Mouse (Mus musculus): ENCODE results near the gene Ubr4. TPM values are rescaled to one million over a fixed set of nuclear protein-coding genes. Genes with fewer than 3 reads are reported as not detected.

Gene Ubr4
- polyA plus RNA-seq, 1 experiment from 2014 or later: 73.7 TPM

DNA sequence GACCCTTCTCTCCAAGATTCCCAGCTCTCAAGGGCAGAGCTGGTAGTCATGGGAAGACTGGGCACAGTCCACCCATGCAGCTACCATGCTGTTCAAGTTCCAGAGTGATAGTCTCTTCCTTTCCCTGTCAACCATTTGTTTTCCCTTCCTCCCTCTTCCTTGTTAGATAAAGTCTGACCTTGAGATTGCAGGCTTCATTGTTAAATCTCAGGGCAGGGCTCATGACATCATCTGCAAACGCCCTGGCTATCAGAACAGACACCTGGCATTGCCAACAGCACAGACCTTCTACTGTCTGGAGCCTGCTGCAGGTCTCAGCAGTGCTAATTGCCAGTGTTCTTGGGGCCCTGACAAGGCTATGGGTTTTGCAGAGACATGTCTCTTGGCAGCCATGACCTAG is 129.0 kb downstream of the Ubr4 start:
- peaks cover 96% of the 10 kb centered on the region for H3K36me3 ChIP-seq
- 100% methylated on average over 1 of the region's 1 CpGs for WGBS

GRCm38 (mm10) chr4:139483461-139484105 is 131.2 kb downstream of the Ubr4 start:
- ATAC-seq (ENCODE audit: low FRiP score): no peak
- WGBS: 92% methylated on average over 8 of the region's 8 CpGs
- no peak overlapping the region for H3K9ac ChIP-seq

More for the DNA sequence above, 129.0 kb downstream of the Ubr4 start:
- H3K4me2 ChIP-seq: no peak overlapping the region
- no peak for ATAC-seq (ENCODE audit: low FRiP score)
- no peaks in the 10 kb centered on the region for H3K9me3 ChIP-seq
- no peaks in the 10 kb centered on the region; the same call in 1 of the 2 replicates for H3K4me1 ChIP-seq (replicated peaks)
- H3K27me3 ChIP-seq: no peaks in the 10 kb centered on the region
- H3K9ac ChIP-seq: no peak overlapping the region
- no peak overlapping the region for H3K27ac ChIP-seq
- H3K4me3 ChIP-seq: no peak overlapping the region

DNA sequence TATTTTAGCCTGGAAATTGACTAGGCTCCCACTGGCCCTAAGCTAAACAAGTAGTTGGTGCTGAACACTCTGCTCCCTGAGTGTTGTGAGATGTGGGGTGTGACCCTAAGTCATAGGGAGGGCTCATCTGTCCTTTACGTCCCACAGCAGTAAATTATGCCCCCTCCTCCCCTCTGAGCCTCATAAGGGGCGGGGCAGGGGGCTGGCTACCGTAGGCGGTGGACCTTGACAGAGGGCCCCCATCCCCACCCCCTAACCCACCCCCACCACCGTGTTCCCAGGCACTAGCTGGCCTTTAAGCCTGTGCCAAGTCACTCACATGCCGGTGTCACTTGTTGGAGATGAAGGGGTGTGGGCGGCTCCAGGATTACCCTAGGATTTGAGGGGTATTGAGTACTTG is 132.1 kb downstream of the Ubr4 start:
- H3K4me1 ChIP-seq (replicated peaks): peaks cover 8% of the 10 kb centered on the region
- no peak overlapping the region for H3K9ac ChIP-seq
- no peaks in the 10 kb centered on the region for H3K9me3 ChIP-seq
- ATAC-seq (ENCODE audit: low FRiP score): no peak
- WGBS: 82% methylated on average over 7 of the region's 7 CpGs
- H3K27me3 ChIP-seq: no peaks in the 10 kb centered on the region
- H3K36me3 ChIP-seq: peaks cover 98% of the 10 kb centered on the region
- no peak overlapping the region for H3K27ac ChIP-seq
- H3K4me2 ChIP-seq: no peak overlapping the region
- H3K4me3 ChIP-seq: no peak overlapping the region

More at GRCm38 (mm10) chr4:139483461-139484105, 131.2 kb downstream of the Ubr4 start:
- Histone ChIP-seq H3K27ac (no peak overlapping the region), H3K4me1 (replicated peaks) (peaks cover 8% of the 10 kb centered on the region), H3K36me3 (peaks cover 98% of the 10 kb centered on the region), H3K4me2 (no peak overlapping the region), H3K27me3 (no peaks in the 10 kb centered on the region), H3K4me3 (no peak overlapping the region), H3K9me3 (no peaks in the 10 kb centered on the region)

- peaks cover 98% of the 10 kb centered on the region for H3K36me3 ChIP-seq
- peak overlapping the region; percentile 51; the same call in 1 of the 2 replicates for H3K9ac ChIP-seq
- H3K9me3 ChIP-seq: no peaks in the 10 kb centered on the region
- peaks cover 8% of the 10 kb centered on the region for H3K4me1 ChIP-seq (replicated peaks)
- no peak overlapping the region for H3K4me3 ChIP-seq
- no peaks in the 10 kb centered on the region for H3K27me3 ChIP-seq
- peak overlapping the region; percentile 36; the same call in 1 of the 2 replicates for H3K27ac ChIP-seq
- no peak overlapping the region for H3K4me2 ChIP-seq
- 52% methylated on average over 10 of the region's 10 CpGs for WGBS
- no peak for ATAC-seq (ENCODE audit: low FRiP score)
Measured at GRCm38 (mm10) chr4:139487085-139487484, 134.7 kb downstream of the Ubr4 start.

DNA sequence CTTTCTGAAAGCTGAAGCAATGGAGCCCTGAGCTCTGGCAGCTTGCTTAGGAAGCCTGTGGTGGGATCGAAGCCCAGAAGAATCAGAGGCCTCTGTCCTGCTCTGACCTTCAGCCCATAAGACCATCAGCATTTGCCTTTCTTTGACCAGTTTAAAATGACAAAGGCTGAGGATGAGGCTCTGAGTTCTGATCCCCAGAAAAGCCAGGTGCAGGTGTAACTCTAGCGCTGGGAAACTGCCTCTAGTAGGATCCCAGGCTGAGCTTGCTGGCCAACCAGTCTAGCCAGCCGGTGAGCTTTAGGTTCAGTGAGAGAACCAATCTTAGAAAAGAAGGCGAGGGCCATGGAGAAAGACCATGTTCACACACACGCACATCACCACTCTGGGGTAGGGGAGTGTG is 135.9 kb downstream of the Ubr4 start:
- H3K4me2 ChIP-seq: no peak overlapping the region
- ATAC-seq (ENCODE audit: low FRiP score): no peak
- H3K4me1 ChIP-seq (replicated peaks): peaks cover 11% of the 10 kb centered on the region
- H3K4me3 ChIP-seq: no peak overlapping the region
- peaks cover 85% of the 10 kb centered on the region for H3K36me3 ChIP-seq
- no peak overlapping the region for H3K27ac ChIP-seq
- 93% methylated on average over 5 of the region's 5 CpGs for WGBS
- H3K9me3 ChIP-seq: no peaks in the 10 kb centered on the region
- H3K9ac ChIP-seq: no peak overlapping the region
- H3K27me3 ChIP-seq: no peaks in the 10 kb centered on the region

DNA sequence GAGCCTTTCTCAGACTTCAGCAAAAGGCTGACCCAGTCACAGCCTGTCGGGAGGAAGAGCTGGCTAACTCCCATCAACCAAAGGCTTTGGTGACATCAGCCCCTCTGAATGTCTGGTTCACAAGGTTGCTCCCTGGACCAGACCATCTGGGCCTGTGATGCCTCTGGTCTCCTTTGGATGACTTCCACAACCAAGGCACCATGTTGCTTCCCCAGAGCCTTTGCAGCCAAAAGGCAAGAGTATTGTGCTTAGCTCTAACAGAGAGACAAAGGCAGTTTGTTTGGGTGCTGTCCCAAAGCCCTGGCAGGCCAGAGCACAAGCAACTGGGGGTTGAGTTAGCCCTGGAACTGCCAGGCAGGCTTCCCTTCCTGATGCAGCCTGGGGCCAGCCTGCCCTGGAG is 137.5 kb downstream of the Ubr4 start:
- 0 out of 2 replicates have a peak overlapping the region, but pooled peaks have one; percentile 6 for H3K9ac ChIP-seq
- no peak for ATAC-seq (ENCODE audit: low FRiP score)
- H3K27me3 ChIP-seq: no peaks in the 10 kb centered on the region
- H3K4me1 ChIP-seq (replicated peaks): peaks cover 11% of the 10 kb centered on the region
- H3K27ac ChIP-seq: no peak overlapping the region
- 83% methylated on average over 1 of the region's 1 CpGs for WGBS
- H3K4me3 ChIP-seq: no peak overlapping the region
- no peak overlapping the region for H3K4me2 ChIP-seq
- peaks cover 69% of the 10 kb centered on the region for H3K36me3 ChIP-seq
- no peaks in the 10 kb centered on the region for H3K9me3 ChIP-seq

DNA sequence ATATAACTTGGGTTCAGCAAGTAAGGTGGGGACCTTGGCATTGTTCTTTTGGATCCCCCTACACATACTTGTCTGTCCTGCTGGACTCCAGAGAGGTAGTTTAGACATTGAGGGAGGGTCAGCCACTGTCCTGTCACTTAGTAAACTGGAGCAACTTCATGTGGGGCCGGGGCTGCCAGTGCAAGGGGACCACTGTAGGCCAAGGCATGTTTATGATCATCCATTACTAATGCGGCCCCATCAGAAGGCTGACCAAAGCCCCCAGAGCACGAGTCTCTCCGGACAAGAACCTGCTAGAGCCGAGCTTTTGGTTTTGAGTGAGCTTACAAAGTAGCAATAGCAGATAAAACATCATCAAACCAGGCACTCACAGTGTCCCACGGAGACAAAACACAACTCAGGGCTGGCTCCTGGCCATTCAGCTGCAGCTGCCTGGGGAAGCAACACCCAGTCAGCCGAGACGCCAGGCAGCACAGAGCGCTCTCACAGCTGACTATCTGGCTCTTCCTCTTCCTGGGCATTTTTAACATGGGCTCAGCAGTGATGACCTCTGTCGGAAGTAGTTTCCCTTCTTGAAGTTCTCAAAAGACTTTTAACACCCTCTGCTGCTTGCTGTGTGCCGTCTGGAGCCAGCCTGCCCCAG is 138.1 kb downstream of the Ubr4 start:
- Histone ChIP-seq H3K27ac (no peak overlapping the region), H3K36me3 (peaks cover 63% of the 10 kb centered on the region), H3K27me3 (no peaks in the 10 kb centered on the region), H3K4me3 (no peak overlapping the region), H3K9me3 (no peaks in the 10 kb centered on the region), H3K4me1 (replicated peaks) (peaks cover 11% of the 10 kb centered on the region), H3K9ac (no peak overlapping the region), H3K4me2 (no peak overlapping the region)
- WGBS: 83% methylated on average over 11 of the region's 11 CpGs
- no peak for ATAC-seq (ENCODE audit: low FRiP score)

DNA sequence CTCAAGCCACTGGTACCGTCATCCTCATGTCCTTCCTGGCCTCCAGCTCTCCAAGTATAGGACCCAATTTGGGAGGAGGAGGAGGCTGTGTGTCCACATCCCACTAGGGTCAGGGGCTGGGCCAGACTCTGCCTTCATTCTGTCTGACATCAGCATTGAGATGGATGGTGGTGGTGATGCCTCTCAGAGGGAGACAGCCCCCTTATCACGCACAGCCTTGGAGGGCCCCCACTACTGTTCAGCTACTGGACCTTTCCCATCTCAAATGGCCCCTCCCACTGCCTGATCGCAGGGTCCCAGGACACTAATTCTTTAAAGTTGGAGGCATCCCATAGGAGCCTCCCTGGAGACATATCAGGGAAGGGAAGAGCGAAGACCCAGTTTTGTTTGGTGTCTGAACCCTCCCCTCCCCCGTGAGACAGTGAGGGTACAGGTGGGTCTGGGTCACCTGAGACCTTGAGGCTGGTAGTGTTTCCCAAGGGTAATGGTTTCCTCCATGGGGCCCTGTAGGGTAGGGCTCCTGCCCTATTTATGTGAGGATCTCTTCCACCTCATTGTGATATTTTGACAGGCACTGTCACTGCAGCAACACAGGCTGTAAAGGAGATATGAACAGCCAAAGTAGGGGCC is 139.2 kb downstream of the Ubr4 start:
- H3K4me1 ChIP-seq (replicated peaks): peaks cover 9% of the 10 kb centered on the region
- H3K4me3 ChIP-seq: no peak overlapping the region
- peaks cover 53% of the 10 kb centered on the region for H3K36me3 ChIP-seq
- H3K27me3 ChIP-seq: no peaks in the 10 kb centered on the region
- H3K4me2 ChIP-seq: no peak overlapping the region
- 92% methylated on average over 5 of the region's 5 CpGs for WGBS
- no peak for ATAC-seq (ENCODE audit: low FRiP score)
- no peak overlapping the region for H3K27ac ChIP-seq
- no peak overlapping the region for H3K9ac ChIP-seq
- no peaks in the 10 kb centered on the region for H3K9me3 ChIP-seq

GRCm38 (mm10) chr4:139492258-139492833 is 139.9 kb downstream of the Ubr4 start:
- ATAC-seq (ENCODE audit: low FRiP score): no peak
- H3K9ac ChIP-seq: no peak overlapping the region

GRCm38 (mm10) chr4:139493227-139494025 is 141.0 kb downstream of the Ubr4 start:
- no peaks in the 10 kb centered on the region for H3K27me3 ChIP-seq
- 0 out of 2 replicates have a peak, but pooled peaks cover 9% of the 10 kb centered on the region for H3K4me1 ChIP-seq (replicated peaks)
- H3K36me3 ChIP-seq: peaks cover 36% of the 10 kb centered on the region
- H3K9me3 ChIP-seq: no peaks in the 10 kb centered on the region
- ATAC-seq (ENCODE audit: low FRiP score): no peak
- peak overlapping the region; percentile 43; the same call in 1 of the 2 replicates for H3K9ac ChIP-seq
- no peak overlapping the region for H3K4me2 ChIP-seq
- no peak overlapping the region for H3K4me3 ChIP-seq
- no peak overlapping the region for H3K27ac ChIP-seq
- WGBS: 77% methylated on average over 9 of the region's 9 CpGs

More at GRCm38 (mm10) chr4:139492258-139492833, 139.9 kb downstream of the Ubr4 start:
- 42% methylated on average over 3 of the region's 3 CpGs for WGBS
- peaks cover 47% of the 10 kb centered on the region for H3K36me3 ChIP-seq
- no peaks in the 10 kb centered on the region for H3K9me3 ChIP-seq
- no peak overlapping the region for H3K4me3 ChIP-seq
- H3K4me1 ChIP-seq (replicated peaks): 0 out of 2 replicates have a peak, but pooled peaks cover 3% of the 10 kb centered on the region
- no peak overlapping the region for H3K27ac ChIP-seq
- H3K4me2 ChIP-seq: no peak overlapping the region
- H3K27me3 ChIP-seq: no peaks in the 10 kb centered on the region

GRCm38 (mm10) chr4:139500814-139501213 is 148.4 kb downstream of the Ubr4 start:
- WGBS: 56% methylated on average over 14 of the region's 14 CpGs
- no peak overlapping the region for H3K27ac ChIP-seq
- no peak for ATAC-seq (ENCODE audit: low FRiP score)
- H3K4me2 ChIP-seq: no peak overlapping the region
- no peaks in the 10 kb centered on the region for H3K27me3 ChIP-seq
- no peaks in the 10 kb centered on the region for H3K36me3 ChIP-seq
- no peak overlapping the region for H3K4me3 ChIP-seq
- H3K4me1 ChIP-seq (replicated peaks): peaks cover 13% of the 10 kb centered on the region
- H3K9me3 ChIP-seq: no peaks in the 10 kb centered on the region
- H3K9ac ChIP-seq: no peak overlapping the region
